Mouse (Mus musculus): ENCODE measurements at regions not wholly inside any gene's neighbourhood (a gene's known extent, or its start where the extent isn't known, plus 50 kb on each side); places are given as distances from the start of the nearest gene placed in this dataset.

DNA sequence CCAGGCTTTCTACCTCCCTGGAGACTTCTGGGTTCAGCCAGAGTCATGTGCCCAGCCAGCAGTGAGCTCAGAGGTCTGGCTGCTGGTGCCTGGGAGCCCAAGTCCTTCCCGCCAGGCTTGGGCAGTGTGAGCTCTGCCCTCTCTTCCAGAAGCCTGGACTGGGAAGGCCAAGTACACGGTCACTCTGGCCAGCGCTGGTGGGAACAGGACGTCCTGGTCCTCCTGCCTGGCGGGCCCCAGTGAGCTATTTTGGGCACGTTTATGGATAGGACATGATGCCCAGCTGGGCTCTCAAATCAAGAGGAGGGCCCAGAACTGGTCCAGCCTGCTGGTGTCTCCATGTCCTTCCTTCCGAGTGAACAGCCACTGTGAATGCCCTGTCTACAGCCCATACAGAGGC is 87.3 kb upstream of the Ptpn1 start:
- Histone ChIP-seq H3K4me1 (ENCODE audit: control insufficient read depth in 1 of 2, insufficient read depth in 2 of 2) (no peaks in the 10 kb centered on the region), H3K9ac (ENCODE audit: insufficient read depth, low read depth) (no peak overlapping the region), H3K79me2 (replicated peaks; ENCODE audit: control insufficient read depth, extremely low read depth, insufficient read depth, poor library complexity, severe bottlenecking) (no peaks in the 10 kb centered on the region), H3K36me3 (replicated peaks in 1 of 2; ENCODE audit: control insufficient read depth in 1 of 2, insufficient read depth in 1 of 2, low read length in 1 of 2) (no peaks in the 10 kb centered on the region), H3K27me3 (replicated peaks) (peaks cover 91% of the 10 kb centered on the region), H3K4me3 (replicated peaks in 1 of 3; ENCODE audit: low read depth in 2 of 3, low read length in 2 of 3, poor library complexity in 1 of 3) (no peak overlapping the region), H3K27ac (ENCODE audit: insufficient read depth, low read depth) (no peak overlapping the region), H3K9me3 (replicated peaks; ENCODE audit: low read length) (no peaks in the 10 kb centered on the region), H3K4me2 (ENCODE audit: insufficient read depth, low read depth, poor library complexity, severe bottlenecking) (no peak overlapping the region)
- TF ChIP-seq ZKSCAN1 (IDR thresholded peaks at IDR 0.05; ENCODE audit: borderline replicate concordance, low read depth, low read length) (no peak), E2F4 (IDR thresholded peaks at IDR 0.05; ENCODE audit: insufficient replicate concordance, low read depth, low read length) (no peak), ELF1 (IDR thresholded peaks at IDR 0.05; ENCODE audit: low read depth, low read length) (no peak), NRF1 (IDR thresholded peaks at IDR 0.05; ENCODE audit: low read depth, low read length) (no peak), TCF12 (IDR thresholded peaks at IDR 0.05; ENCODE audit: low read depth, low read length) (no peak), CHD1 (IDR thresholded peaks at IDR 0.05; ENCODE audit: low read depth, low read length) (no peak)
- in situ Hi-C loops (cut with MboI; ENCODE audit: low pct_ligation_motif_present, low pct_unique_long_range_greater_than_20kb, low sequenced_read_pairs) = no loop called here
- dilution Hi-C loops (cut with MboI; ENCODE audit: extremely low pct_ligation_motif_present, extremely low pct_unique_long_range_greater_than_20kb, low sequenced_read_pairs) = no loop called here
- no peak for DNase-seq (ENCODE audit: extremely low read depth)

DNA sequence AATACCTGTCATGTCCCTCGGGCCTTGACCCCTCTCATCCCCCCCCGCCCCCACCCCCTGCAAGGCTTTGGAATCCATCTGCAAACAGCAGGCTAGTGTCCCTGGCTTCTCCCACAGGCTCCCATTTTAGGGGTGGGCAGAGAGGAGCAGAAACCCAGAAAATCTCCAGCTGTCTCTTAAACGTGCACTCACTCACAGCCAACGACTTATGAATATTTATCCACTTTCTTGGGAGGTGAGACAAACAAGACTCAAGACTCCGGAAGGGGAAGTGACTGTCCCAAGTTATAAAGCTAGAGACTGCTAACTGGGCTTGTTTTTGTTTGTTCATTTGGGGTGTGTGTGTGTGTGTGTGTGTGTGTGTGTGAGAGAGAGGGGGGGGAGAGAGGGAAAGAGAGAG is 87.9 kb upstream of the Ptpn1 start:
- Histone ChIP-seq H3K4me1 (ENCODE audit: control insufficient read depth in 1 of 2, insufficient read depth in 2 of 2) (no peaks in the 10 kb centered on the region), H3K27me3 (replicated peaks) (peaks cover 91% of the 10 kb centered on the region)
- dilution Hi-C loops (cut with MboI; ENCODE audit: extremely low pct_ligation_motif_present, extremely low pct_unique_long_range_greater_than_20kb, low sequenced_read_pairs) = no loop called here

DNA sequence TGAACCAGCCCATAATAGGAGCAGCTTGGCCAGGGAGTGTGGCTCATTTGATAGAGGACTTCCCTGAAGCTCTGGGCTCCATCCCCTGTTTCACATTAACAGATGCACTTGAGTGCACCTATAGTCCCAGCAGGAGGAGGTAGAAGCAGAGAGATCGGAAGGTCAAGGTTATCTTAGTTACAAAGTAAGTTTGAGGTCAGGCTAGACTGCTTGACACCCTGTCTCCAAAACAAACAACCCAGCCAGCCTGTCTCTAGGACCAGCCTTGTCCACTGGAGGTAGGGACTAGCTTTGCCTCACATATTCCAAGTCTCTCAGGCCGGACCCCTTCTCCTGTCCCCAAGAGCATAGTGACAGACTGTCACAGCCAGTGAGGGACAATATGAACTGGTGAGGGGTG is 88.9 kb upstream of the Ptpn1 start:
- TF ChIP-seq RAD21 (IDR thresholded peaks at IDR 0.05; ENCODE audit: low read depth, low read length) (no peak), RCOR1 (conservative IDR thresholded peaks at IDR 0.05; ENCODE audit: low read depth, low read length) (no peak), MXI1 (IDR thresholded peaks at IDR 0.05; ENCODE audit: low read depth, low read length) (no peak), SMC3 (IDR thresholded peaks at IDR 0.05; ENCODE audit: low read depth, low read length) (no peak), CHD2 (IDR thresholded peaks at IDR 0.05; ENCODE audit: low read length) (no peak), MAFK (IDR thresholded peaks at IDR 0.05; ENCODE audit: insufficient replicate concordance, low read length) (no peak), MYC (IDR thresholded peaks at IDR 0.05; ENCODE audit: low read depth, low read length) (no peak), NRF1 (IDR thresholded peaks at IDR 0.05; ENCODE audit: low read depth, low read length) (no peak), TBP (conservative IDR thresholded peaks at IDR 0.05; ENCODE audit: low read depth, low read length) (no peak), POLR2AphosphoS2 (IDR thresholded peaks at IDR 0.05; ENCODE audit: low read depth, low read length) (no peak), ZMIZ1 (IDR thresholded peaks at IDR 0.05; ENCODE audit: low read depth, low read length) (no peak), USF2 (conservative IDR thresholded peaks at IDR 0.05; ENCODE audit: low read depth, low read length) (no peak), IRF4 (IDR thresholded peaks at IDR 0.05; ENCODE audit: low read depth, low read length) (no peak), HCFC1 (IDR thresholded peaks at IDR 0.05; ENCODE audit: low read depth, low read length) (no peak), JUN (IDR thresholded peaks at IDR 0.05; ENCODE audit: insufficient read depth, low read depth, low read length) (no peak), SIN3A (IDR thresholded peaks at IDR 0.05; ENCODE audit: low read length) (no peak)
- no peaks in the 10 kb centered on the region for H3K36me3 ChIP-seq (replicated peaks in 1 of 2; ENCODE audit: control insufficient read depth in 1 of 2, insufficient read depth in 1 of 2, low read length in 1 of 2)
- H3K4me1 ChIP-seq (ENCODE audit: control insufficient read depth in 1 of 2, insufficient read depth in 2 of 2) = no peaks in the 10 kb centered on the region
- peaks cover 91% of the 10 kb centered on the region for H3K27me3 ChIP-seq (replicated peaks)
- no peaks in the 10 kb centered on the region for H3K79me2 ChIP-seq (replicated peaks; ENCODE audit: control insufficient read depth, extremely low read depth, insufficient read depth, poor library complexity, severe bottlenecking)
- DNase-seq (ENCODE audit: extremely low read depth) = no peak
- H3K27ac ChIP-seq (ENCODE audit: insufficient read depth, low read depth) = no peak overlapping the region
- in situ Hi-C loops (cut with MboI; ENCODE audit: low pct_ligation_motif_present, low pct_unique_long_range_greater_than_20kb, low sequenced_read_pairs) = no loop called here
- H3K9me3 ChIP-seq (replicated peaks; ENCODE audit: low read length) = no peaks in the 10 kb centered on the region
- no peak overlapping the region for H3K4me2 ChIP-seq (ENCODE audit: insufficient read depth, low read depth, poor library complexity, severe bottlenecking)
- no peak overlapping the region for H3K9ac ChIP-seq (ENCODE audit: insufficient read depth, low read depth)
- no peak overlapping the region for H3K4me3 ChIP-seq (replicated peaks in 1 of 3; ENCODE audit: low read depth in 2 of 3, low read length in 2 of 3, poor library complexity in 1 of 3)
- dilution Hi-C loops (cut with MboI; ENCODE audit: extremely low pct_ligation_motif_present, extremely low pct_unique_long_range_greater_than_20kb, low sequenced_read_pairs) = no loop called here

More for the DNA sequence above, 87.9 kb upstream of the Ptpn1 start:
- no peak for DNase-seq (ENCODE audit: extremely low read depth)
- Histone ChIP-seq H3K9ac (ENCODE audit: insufficient read depth, low read depth) (no peak overlapping the region), H3K9me3 (replicated peaks; ENCODE audit: low read length) (no peaks in the 10 kb centered on the region), H3K36me3 (replicated peaks in 1 of 2; ENCODE audit: control insufficient read depth in 1 of 2, insufficient read depth in 1 of 2, low read length in 1 of 2) (no peaks in the 10 kb centered on the region), H3K27ac (ENCODE audit: insufficient read depth, low read depth) (no peak overlapping the region), H3K79me2 (replicated peaks; ENCODE audit: control insufficient read depth, extremely low read depth, insufficient read depth, poor library complexity, severe bottlenecking) (no peaks in the 10 kb centered on the region), H3K4me2 (ENCODE audit: insufficient read depth, low read depth, poor library complexity, severe bottlenecking) (no peak overlapping the region), H3K4me3 (replicated peaks in 1 of 3; ENCODE audit: low read depth in 2 of 3, low read length in 2 of 3, poor library complexity in 1 of 3) (no peak overlapping the region)
- in situ Hi-C loops (cut with MboI; ENCODE audit: low pct_ligation_motif_present, low pct_unique_long_range_greater_than_20kb, low sequenced_read_pairs) = no loop called here
- TF ChIP-seq GABPA (IDR thresholded peaks at IDR 0.05; ENCODE audit: insufficient replicate concordance, low read depth, low read length) (no peak), MEF2A (IDR thresholded peaks at IDR 0.05; ENCODE audit: borderline replicate concordance, low read depth, low read length) (no peak), CHD1 (IDR thresholded peaks at IDR 0.05; ENCODE audit: low read depth, low read length) (no peak), POLR2A (IDR thresholded peaks at IDR 0.05; ENCODE audit: low read depth, low read length) (no peak), MYC (IDR thresholded peaks at IDR 0.05; ENCODE audit: low read depth, low read length) (no peak), EP300 (IDR thresholded peaks at IDR 0.05; ENCODE audit: low read length) (no peak), MAX (IDR thresholded peaks at IDR 0.05; ENCODE audit: low read length) (no peak), SIN3A (IDR thresholded peaks at IDR 0.05; ENCODE audit: low read length) (no peak), MAZ (IDR thresholded peaks at IDR 0.05; ENCODE audit: low read depth, low read length) (no peak), ZKSCAN1 (IDR thresholded peaks at IDR 0.05; ENCODE audit: borderline replicate concordance, low read depth, low read length) (no peak), E2F4 (IDR thresholded peaks at IDR 0.05; ENCODE audit: insufficient replicate concordance, low read depth, low read length) (no peak), TCF12 (IDR thresholded peaks at IDR 0.05; ENCODE audit: low read depth, low read length) (no peak), ELF1 (IDR thresholded peaks at IDR 0.05; ENCODE audit: low read depth, low read length) (no peak), JUND (conservative IDR thresholded peaks at IDR 0.05; ENCODE audit: low read depth, low read length) (no peak), USF1 (IDR thresholded peaks at IDR 0.05; ENCODE audit: low read depth, low read length) (no peak), BHLHE40 (IDR thresholded peaks at IDR 0.05; ENCODE audit: low read depth, low read length) (no peak), ZMIZ1 (IDR thresholded peaks at IDR 0.05; ENCODE audit: low read depth, low read length) (no peak), ZNF384 (IDR thresholded peaks at IDR 0.05; ENCODE audit: low read depth, low read length) (no peak)
